Mouse (Mus musculus): ENCODE results near the gene Col6a1.

Col6a1 gene

DNA sequence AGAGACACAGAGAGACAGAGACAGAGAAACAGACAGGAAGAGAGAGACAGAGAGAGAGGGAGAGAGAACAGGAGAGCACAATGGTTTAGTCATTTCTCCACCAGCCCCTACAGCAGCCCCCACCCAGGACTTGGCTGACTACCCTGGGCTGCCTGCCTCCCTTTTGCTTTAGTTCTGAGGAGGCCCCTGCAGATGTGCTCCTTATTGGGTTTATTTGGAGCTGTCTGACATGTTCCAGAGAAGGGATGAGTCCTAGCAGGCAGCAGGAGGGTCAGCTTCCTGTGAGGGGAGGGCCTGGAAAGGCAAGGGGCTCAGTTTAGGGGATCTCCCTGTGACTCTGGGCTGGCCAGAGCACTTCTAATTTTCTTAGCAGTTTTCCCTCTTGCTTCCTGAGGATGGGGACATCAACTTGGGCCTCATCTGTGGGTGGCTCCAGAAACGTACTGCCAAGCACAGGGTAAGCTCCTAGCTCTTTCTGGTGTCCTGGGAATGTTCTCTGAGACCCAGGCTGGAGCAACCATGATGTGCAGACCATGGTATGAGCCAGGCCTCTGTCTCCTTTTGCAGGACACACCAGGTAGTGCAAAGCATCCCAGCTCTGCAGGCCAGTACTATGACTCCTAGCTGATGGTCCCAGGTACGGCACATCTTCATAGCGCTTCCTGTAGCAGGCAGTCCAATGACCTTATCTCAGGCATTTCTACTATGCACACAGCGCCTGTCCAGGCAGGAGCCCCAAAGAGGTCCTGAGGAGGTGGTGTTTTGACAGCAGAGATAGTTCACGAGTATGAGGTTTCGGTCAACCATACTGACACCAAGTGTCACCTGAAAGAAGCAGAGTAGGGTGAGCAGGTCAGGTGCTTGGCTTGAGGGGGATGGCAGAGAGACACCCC, 45.0 kb downstream of the Col6a1 start:
- no peak for DNase-seq (ENCODE audit: low read depth, low spot score)

DNA sequence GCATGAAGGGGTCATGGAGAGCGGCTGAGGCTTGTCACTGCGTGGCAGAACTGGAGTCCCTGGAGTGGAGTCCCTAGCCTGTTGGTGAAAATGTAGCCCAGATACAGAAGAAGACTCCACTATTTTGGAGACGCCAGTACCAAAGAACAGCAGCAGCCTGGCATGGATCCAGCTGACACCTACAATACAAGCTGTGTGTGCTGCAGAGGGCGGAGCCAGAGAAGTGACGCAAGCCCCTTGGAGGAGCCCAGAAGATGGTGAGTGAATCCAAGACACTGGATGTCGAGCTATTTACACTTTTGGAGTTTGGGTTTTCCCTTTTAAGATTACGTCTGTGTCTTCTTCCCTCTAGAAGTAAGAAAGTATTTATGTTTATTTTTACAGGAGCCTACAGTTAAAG, 47.8 kb downstream of the Col6a1 start:
- peak; percentile 7 for DNase-seq (ENCODE audit: low read depth, low spot score)

DNA sequence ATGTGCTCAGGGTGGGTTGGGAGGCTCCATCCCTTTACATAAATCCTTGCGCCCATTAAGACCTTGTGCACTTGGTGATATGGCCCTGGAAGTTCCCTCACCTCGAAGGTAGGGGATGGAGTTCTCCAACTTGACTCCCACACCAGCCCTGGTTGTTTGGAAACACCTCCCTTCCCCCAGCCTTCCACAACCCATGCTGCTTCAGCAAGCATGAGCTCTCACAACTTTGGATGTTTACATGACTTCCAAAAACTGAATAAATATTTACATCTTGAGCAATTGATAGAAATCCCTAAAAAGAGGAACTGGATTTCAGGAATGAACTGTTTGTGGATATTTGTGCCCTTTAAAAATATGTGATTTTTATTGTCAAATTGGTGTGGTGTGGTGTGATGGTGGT, 50.7 kb downstream of the Col6a1 start:
- no peak for DNase-seq (ENCODE audit: low read depth, low spot score)

DNA sequence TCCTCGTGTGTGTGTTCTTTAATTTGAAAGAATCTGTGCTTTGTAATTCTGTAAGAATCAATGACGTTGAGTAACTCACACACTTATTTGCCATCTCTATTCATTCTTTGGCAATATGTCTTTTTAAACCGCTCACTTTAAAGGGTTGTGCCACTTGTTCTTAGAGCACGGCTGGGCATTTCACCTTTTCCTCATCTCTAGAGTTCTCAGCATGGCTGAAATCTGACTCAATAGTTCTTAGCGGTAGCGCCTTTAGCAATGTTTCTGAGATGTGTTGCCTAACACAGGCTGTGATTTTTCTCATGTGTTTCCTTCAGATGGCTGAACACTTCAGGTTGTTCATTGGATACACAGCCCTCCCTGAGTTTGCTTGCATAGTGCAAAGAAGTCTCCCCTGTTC, 51.4 kb downstream of the Col6a1 start:
- no peak for DNase-seq (ENCODE audit: low read depth, low spot score)

DNA sequence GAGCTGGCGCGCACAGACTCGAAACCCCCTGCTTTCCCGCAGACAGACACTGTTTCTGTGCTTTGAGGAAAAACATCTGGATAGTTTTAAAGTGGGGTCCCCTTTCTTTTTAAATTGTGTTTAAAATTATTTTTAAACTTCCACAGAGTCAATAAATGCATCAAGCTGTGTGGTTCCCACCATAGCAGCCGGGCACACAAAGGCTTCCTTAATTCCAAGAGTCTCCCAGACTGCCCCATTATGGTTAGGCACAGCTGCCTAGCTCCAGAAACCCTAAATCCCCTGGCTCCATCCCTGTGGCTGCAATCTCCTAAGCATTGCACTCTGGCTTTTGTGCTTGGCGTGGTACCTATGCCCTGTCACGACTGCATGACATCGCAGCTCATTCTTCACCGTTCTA, 54.0 kb downstream of the Col6a1 start:
- DNase-seq (ENCODE audit: low read depth, low spot score): no peak

DNA sequence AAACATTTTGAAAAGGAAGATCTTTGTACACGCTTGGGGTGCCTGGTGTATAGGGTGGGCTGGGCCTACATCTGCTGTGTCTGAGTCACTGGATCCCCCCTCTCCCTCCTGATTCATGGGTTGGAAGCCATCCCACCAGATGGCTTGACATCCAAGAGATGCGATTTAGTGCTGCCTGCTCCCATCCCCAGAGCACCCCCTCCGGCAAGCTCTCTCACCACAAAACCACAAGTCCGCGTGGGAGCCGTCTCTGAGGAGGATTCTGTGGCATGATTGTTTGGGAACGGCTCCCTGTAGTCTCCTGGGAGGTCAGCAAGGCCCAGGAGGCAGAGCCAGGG, 57.1 kb downstream of the Col6a1 start:
- DNase-seq (ENCODE audit: low read depth, low spot score): no peak

DNA sequence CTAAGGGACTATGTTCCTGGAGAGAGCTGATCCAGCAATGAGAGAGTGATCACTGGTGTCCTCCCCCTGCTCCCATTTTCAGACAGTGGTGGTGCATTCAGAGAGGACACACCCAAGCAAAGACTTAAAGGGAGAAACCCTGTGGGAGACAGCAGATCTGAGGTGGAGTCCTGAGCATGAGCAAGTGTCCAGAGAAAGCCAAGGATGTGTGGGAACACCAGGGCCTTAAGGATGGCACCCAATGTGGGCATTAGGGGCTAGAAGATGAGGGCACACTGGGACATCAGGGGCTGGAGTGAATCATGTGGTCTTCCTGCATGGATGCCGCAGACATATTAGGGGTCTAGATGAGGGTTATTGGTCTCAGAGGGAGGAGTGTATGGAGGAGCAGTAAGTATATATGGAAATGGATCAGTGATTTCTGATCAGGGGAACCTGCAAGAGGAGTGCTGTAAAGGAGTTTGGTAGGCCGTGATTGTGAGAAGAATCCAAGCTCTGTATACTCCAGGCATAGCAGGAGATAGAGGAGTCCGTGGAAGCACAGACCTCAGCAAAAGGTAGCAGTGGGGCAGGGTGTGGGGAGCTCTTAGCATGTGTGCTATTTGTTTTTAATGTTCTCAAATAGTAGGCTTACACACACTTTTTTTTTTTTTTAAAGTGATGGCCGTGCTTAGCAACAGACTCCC, 57.6 kb downstream of the Col6a1 start:
- DNase-seq (ENCODE audit: low read depth, low spot score): no peak

DNA sequence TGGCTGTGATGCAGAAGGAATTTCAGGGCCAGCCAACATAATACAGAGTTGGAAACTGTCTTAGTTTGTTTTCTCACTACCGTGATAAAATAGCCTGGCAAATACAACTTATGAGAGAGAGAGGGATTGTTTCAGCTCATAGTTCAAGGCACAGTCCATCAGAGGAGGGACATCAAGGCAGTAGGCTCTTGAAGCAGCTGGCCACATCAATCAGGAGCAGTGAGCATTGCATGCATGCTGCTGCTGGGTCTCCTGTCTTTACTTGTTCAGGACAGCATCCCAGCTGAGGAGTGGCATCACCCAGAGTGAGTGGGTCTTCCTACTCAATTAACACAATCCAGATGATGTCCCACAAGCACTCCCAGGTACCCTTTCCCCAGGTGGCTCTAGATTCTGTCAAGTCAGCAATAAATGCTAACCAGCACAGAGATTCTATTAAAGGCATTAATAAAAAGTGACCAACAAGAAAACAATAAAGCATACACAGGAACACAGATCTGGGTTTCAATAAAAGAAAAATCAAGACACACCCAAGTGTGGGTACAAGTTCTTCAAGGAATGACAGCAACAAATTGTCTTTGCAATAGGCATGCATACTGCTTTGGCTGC, 58.7 kb downstream of the Col6a1 start:
- DNase-seq (ENCODE audit: low read depth, low spot score): no peak

DNA sequence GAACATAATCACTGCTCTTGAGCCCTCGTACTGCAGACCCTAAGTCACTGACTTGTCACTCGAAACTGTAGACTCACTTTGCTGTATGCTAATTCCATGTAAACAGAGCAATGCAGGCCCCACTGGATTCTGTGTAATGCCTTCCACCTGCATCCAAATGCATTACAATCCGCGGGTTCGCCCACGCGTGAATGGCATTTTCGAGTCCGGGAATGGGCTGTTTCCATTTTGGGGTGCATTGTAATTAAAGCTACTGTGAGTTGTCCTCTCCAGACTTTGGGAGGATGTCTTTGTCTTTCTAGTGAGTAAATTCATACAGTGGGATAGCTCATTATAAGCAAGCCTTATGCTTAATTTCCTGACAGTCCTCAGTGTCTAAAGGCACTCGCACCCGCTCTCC, 60.4 kb downstream of the Col6a1 start:
- DNase-seq (ENCODE audit: low read depth, low spot score): no peak

DNA sequence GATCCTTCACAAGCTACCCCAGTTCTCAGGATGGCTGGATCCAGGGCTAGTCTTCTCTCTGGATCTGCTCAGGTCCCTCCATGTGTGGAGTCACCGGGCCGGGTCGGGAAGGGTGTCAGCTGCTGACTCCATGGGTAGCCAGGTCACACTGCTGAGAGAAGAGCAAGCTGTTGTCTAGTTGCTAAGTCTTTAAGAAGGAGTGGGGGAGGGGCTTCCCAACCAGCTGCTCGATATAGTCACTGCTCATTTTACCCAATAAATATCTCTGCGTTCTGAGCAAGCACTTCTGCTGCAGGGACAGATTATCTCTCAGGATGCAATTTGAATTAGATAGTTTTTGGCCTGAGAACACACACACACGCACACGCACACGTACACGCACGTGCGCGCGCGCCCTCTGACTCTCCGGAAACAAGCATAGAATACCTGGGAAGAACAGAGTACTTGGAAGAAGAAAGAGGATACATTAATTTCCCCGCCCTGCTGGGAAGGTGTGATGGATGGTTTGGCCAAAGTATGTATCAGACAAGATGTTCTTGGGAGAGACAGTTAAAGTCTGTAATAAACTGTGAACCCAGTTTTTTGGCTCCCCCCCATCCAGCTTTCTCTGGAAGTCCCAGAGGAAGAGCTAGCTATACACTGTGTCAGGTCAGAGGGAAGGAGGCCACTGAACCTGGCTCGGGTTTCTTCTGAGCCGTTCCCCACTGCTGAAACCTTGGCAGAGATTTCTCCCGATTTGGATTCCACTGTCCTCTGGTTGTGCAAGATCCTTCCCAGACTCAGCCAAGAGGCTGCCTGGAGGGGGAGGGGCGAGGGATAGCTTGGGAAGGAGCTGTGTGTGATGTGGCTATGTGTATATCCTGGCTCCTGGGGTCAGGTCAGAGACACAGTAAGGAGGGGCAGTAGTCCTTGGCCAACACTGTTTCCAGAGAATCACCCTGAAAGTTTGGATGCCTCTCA, 61.5 kb downstream of the Col6a1 start:
- DNase-seq (ENCODE audit: low read depth, low spot score): peak; percentile 8

Data from ZHBTc4 (cell line).